Mouse (Mus musculus): ENCODE measurements around the gene Fam170b. TPM values are rescaled to one million over a fixed set of nuclear protein-coding genes. Genes with fewer than 3 reads are reported as not detected.

The Fam170b gene
- polyA plus RNA-seq, 1 experiment from 2014 or later: not detected

GRCm38 (mm10) chr14:32871963-32872362 lies 38.2 kb downstream of the Fam170b start:
- 86% methylated on average over 5 of the region's 5 CpGs for WGBS
- H3K4me3 ChIP-seq: no peak overlapping the region
- ATAC-seq (ENCODE audit: low FRiP score): no peak
- no peaks in the 10 kb centered on the region for H3K4me1 ChIP-seq
- no peaks in the 10 kb centered on the region for H3K27me3 ChIP-seq
- H3K9ac ChIP-seq: no peak overlapping the region
- no peak overlapping the region for H3K27ac ChIP-seq
- no peaks in the 10 kb centered on the region for H3K9me3 ChIP-seq (replicated peaks)
- no peaks in the 10 kb centered on the region for H3K36me3 ChIP-seq
- no peak overlapping the region for H3K4me2 ChIP-seq (replicated peaks)

- Histone ChIP-seq H3K9me3 (replicated peaks) (no peaks in the 10 kb centered on the region), H3K27ac (no peak overlapping the region), H3K27me3 (no peaks in the 10 kb centered on the region; the same call in 1 of the 2 replicates), H3K4me2 (replicated peaks) (no peak overlapping the region), H3K4me3 (no peak overlapping the region), H3K9ac (no peak overlapping the region), H3K36me3 (no peaks in the 10 kb centered on the region), H3K4me1 (peaks cover 4% of the 10 kb centered on the region; the same call in 1 of the 2 replicates)
- ATAC-seq (ENCODE audit: low FRiP score): no peak
- 60% methylated on average over 6 of the region's 6 CpGs for WGBS
These were observed 43.8 kb downstream of the Fam170b start for GRCm38 (mm10) chr14:32877549-32877948.

GRCm38 (mm10) chr14:32880332-32880731 lies 46.6 kb downstream of the Fam170b start:
- H3K4me1 ChIP-seq: peaks cover 4% of the 10 kb centered on the region; the same call in 1 of the 2 replicates
- H3K9ac ChIP-seq: no peak overlapping the region
- no peaks in the 10 kb centered on the region for H3K9me3 ChIP-seq (replicated peaks)
- H3K4me2 ChIP-seq (replicated peaks): no peak overlapping the region
- WGBS: 85% methylated on average over 5 of the region's 5 CpGs
- no peaks in the 10 kb centered on the region; the same call in 1 of the 2 replicates for H3K27me3 ChIP-seq
- no peak overlapping the region for H3K27ac ChIP-seq
- ATAC-seq (ENCODE audit: low FRiP score): no peak
- no peaks in the 10 kb centered on the region for H3K36me3 ChIP-seq
- no peak overlapping the region for H3K4me3 ChIP-seq

GRCm38 (mm10) chr14:32881693-32882092 lies 47.9 kb downstream of the Fam170b start:
- WGBS: 84% methylated on average over 1 of the region's 1 CpGs
- no peak overlapping the region for H3K4me2 ChIP-seq (replicated peaks)
- no peak overlapping the region for H3K9ac ChIP-seq
- ATAC-seq (ENCODE audit: low FRiP score): no peak
- no peak overlapping the region for H3K27ac ChIP-seq
- H3K9me3 ChIP-seq (replicated peaks): no peaks in the 10 kb centered on the region
- peaks cover 4% of the 10 kb centered on the region; the same call in 1 of the 2 replicates for H3K4me1 ChIP-seq
- no peaks in the 10 kb centered on the region for H3K36me3 ChIP-seq
- H3K4me3 ChIP-seq: no peak overlapping the region
- no peaks in the 10 kb centered on the region; the same call in 1 of the 2 replicates for H3K27me3 ChIP-seq

Other genes starting within 250 kb of the Fam170b start
- gene Prrxl1, start 234.6 kb upstream of the Fam170b start, polyA plus RNA-seq (2016; fragmentation: Nextera tagmentation; extraction: Ambion mirVana): 19.0 and 28.3 TPM in 2 replicates
- gene 3425401B19Rik, start 148.7 kb upstream of the Fam170b start, polyA plus RNA-seq (2016; fragmentation: Nextera tagmentation; extraction: Ambion mirVana): 0.14 and 0.21 TPM in 2 replicates
- 0.30 and 0.47 TPM in 2 replicates for gene Tmem273, start 48.0 kb upstream of the Fam170b start, polyA plus RNA-seq (2016; fragmentation: Nextera tagmentation; extraction: Ambion mirVana)
- 7.3 and 8.2 TPM in 2 replicates for gene Vstm4, start 22.8 kb downstream of the Fam170b start, polyA plus RNA-seq (2016; fragmentation: Nextera tagmentation; extraction: Ambion mirVana)
- 0.40 and 0.43 TPM in 2 replicates for gene Lrrc18, start 157.4 kb downstream of the Fam170b start, polyA plus RNA-seq (2016; fragmentation: Nextera tagmentation; extraction: Ambion mirVana)

All from hindbrain, embryonic 12.5 days (tissue).